In genomic region chr15:98849956-98850600, GRCm38 (mm10) we compare ENCODE assay signal across 22 mouse cellular contexts. TPM values are rescaled to one million over a fixed set of nuclear protein-coding genes. Genes with fewer than 3 reads are reported as not detected.
"Had no signal": no experiment of that assay in that cellular context is flagged by ENCODE, and none has a peak within 500 bp of the region (broad histone marks: within the 10 kb centered on the region; RNA-seq: fewer than 3 reads in every experiment).

No protein-coding gene starts in this region.

- H3K4me3 ChIP-seq: heart, embryonic 10.5 days; heart, embryonic 12.5 days; hindbrain, embryonic 13.5 days; hindbrain, embryonic 15.5 days; intestine, embryonic 15.5 days; layer of hippocampus, adult 2 months; left cerebral cortex, adult 2 months; limb, embryonic 12.5 days; liver, embryonic 13.5 days had no signal

- H3K4me1 ChIP-seq: heart, embryonic 12.5 days; hindbrain, embryonic 13.5 days; hindbrain, embryonic 15.5 days; intestine, embryonic 15.5 days; limb, embryonic 10.5 days; limb, embryonic 12.5 days had no signal

- H3K9me3 ChIP-seq: heart, embryonic 10.5 days; heart, embryonic 12.5 days; hindbrain, embryonic 13.5 days; hindbrain, embryonic 15.5 days; intestine, embryonic 15.5 days; limb, embryonic 10.5 days; limb, embryonic 12.5 days; liver, embryonic 13.5 days had no signal

- H3K4me2 ChIP-seq: heart, embryonic 12.5 days; hindbrain, embryonic 13.5 days; hindbrain, embryonic 15.5 days; intestine, embryonic 15.5 days; limb, embryonic 12.5 days; liver, embryonic 11.5 days; liver, embryonic 13.5 days had no signal

- H3K27ac ChIP-seq: heart, embryonic 10.5 days; hindbrain, embryonic 13.5 days; hindbrain, embryonic 15.5 days; hindbrain, postnatal 0 days; intestine, embryonic 15.5 days; layer of hippocampus, adult 2 months; left cerebral cortex, adult 2 months; limb, embryonic 10.5 days; limb, embryonic 12.5 days; liver, embryonic 13.5 days had no signal

- ATAC-seq: hindbrain, postnatal 0 days; intestine, postnatal 0 days had no signal

- DNase-seq: gastrocnemius, postnatal 14 days; gastrocnemius, postnatal 36 days; heart, postnatal 10 days; kidney, adult 18-20 months; kidney, adult 8-10 months; kidney, postnatal 25 days; kidney, postnatal 4 days; liver; liver, embryonic 13.5 days had no signal

- H3K27me3 ChIP-seq: heart, embryonic 12.5 days; hindbrain, embryonic 13.5 days; hindbrain, embryonic 15.5 days; intestine, embryonic 15.5 days; limb, embryonic 12.5 days; liver, embryonic 13.5 days had no signal

- H3K9ac ChIP-seq: hindbrain, embryonic 13.5 days; hindbrain, embryonic 15.5 days; intestine, embryonic 15.5 days; limb, embryonic 12.5 days; liver, embryonic 13.5 days had no signal

RNA-seq across cellular contexts. Expression of gene Ddn, which starts 40.8 kb away (rescaled TPM):
- polyA plus RNA-seq: heart, embryonic 10.5 days; intestine, embryonic 15.5 days; limb, embryonic 10.5 days; limb, embryonic 12.5 days; liver, embryonic 13.5 days had no signal

RNA-seq across cellular contexts. Expression of gene Dhh, which starts 48.3 kb away (rescaled TPM):
- total RNA-seq: hematopoietic stem cell, adult 5-6 weeks had no signal
